Mouse (Mus musculus): ENCODE measurements at regions not wholly inside any gene's neighbourhood (a gene's known extent, or its start where the extent isn't known, plus 50 kb on each side); places are given as distances from the start of the nearest gene placed in this dataset.

DNA sequence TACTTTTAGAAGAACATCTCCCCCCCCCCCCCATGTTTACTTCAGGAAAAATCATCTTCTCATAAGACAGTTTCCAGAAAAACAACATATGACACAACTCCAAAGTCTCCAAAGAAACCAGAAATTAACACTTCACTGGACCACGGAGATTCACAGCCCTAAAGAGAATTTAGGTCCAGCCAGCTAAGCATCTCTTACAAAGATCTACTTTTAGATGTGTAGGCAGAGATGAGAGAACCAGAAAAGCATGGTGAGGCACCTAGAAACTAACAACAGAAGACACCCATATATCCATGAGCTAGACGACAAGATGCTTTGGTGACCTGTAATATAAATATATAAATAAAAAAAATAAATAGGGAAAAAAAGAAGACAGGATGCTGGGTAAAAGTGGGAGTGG is 105.2 kb upstream of the Hpf1 start:
- TF ChIP-seq CTCF (IDR thresholded peaks at IDR 0.05; ENCODE audit: borderline replicate concordance, insufficient read depth, low read length): no peak
- no peak for TF ChIP-seq POLR2A (IDR thresholded peaks at IDR 0.05; ENCODE audit: low read depth, low read length)

All from embryonic fibroblast, embryonic 13.5 days (primary cell).